Mouse (Mus musculus) heart, adult 2 months (tissue): ENCODE data around the gene Ttll10. TPM values are rescaled to one million over a fixed set of nuclear protein-coding genes. Genes with fewer than 3 reads are reported as not detected.

Source experiments
- DNase-seq, 2 experiments: peaks; one replicate each; pipeline ENCODE4 v3.0.0; 2021
- H3K27ac ChIP-seq: fragments of 200-600 bp; 2 replicates; pipeline ENCODE4 v1.8.1; 2022
- H3K27me3 ChIP-seq: fragments of 200-500 bp; 2 replicates; pipeline ENCODE4 v1.6.1; 2012; ENCODE audit warnings: mild to moderate bottlenecking, low read length, inconsistent platforms, mixed read lengths; ENCODE audit not compliant: control insufficient read depth, insufficient read depth
- H3K36me3 ChIP-seq: fragments of 200-500 bp; 2 replicates; pipeline ENCODE4 v1.6.1; 2012; ENCODE audit warnings: low read length, inconsistent platforms; ENCODE audit not compliant: control insufficient read depth, insufficient read depth
- H3K4me1 ChIP-seq: fragments of 200-500 bp; 2 replicates; pipeline ENCODE4 v1.6.1; 2011; ENCODE audit warnings: low read length; ENCODE audit not compliant: control insufficient read depth, insufficient read depth
- H3K4me3 ChIP-seq: fragments of 200-600 bp; 2 replicates; pipeline ENCODE4 v1.8.1; 2022
- H3K79me2 ChIP-seq: fragments of 200-500 bp; replicated peaks from 2 replicates; pipeline ENCODE4 v1.6.1; 2012; ENCODE audit warnings: mild to moderate bottlenecking, inconsistent platforms, low read length, moderate library complexity, mixed read lengths; ENCODE audit not compliant: control insufficient read depth, insufficient read depth
- H3K9ac ChIP-seq: fragments of 200-500 bp; 2 replicates; pipeline ENCODE4 v1.6.1; 2012; ENCODE audit warnings: low read depth, mild to moderate bottlenecking, control low read depth, inconsistent platforms, low read length, mixed read lengths
- CTCF ChIP-seq: fragments of 200-600 bp; IDR thresholded peaks from 2 replicates; pipeline ENCODE4 v1.8.1; 2022; ENCODE audit warnings: antibody characterized with exemption, mild to moderate bottlenecking, moderate library complexity
- EP300 ChIP-seq: fragments of 200-500 bp; IDR thresholded peaks from 2 replicates; pipeline ENCODE4 v1.6.1; 2011; ENCODE audit warnings: low read depth, low read length, control low read depth; ENCODE audit not compliant: insufficient read depth
- POLR2A ChIP-seq: fragments of 200-500 bp; IDR thresholded peaks from 2 replicates; pipeline ENCODE4 v1.6.1; 2011; ENCODE audit warnings: mild to moderate bottlenecking, low read depth, low read length, control low read depth; ENCODE audit not compliant: insufficient read depth
- WGBS: fragments of 180-500 bp; shearing (Covaris S2); methylation state at CpG from one replicate; pipeline ENCODE4 v1.1.7; 2018; 5-methylcytosine and 5-hydroxymethylcytosine counted together
- intact Hi-C: fragments of 180-260 bp; cut with DNase I; formaldehyde crosslinking; loops from one replicate; pipeline ENCODE4 v1.15.1; 2025
- polyA plus RNA-seq: library from polyadenylated mRNA; depleted of rRNA; stranded (reverse); fragments of >200 nt; gene quantifications from 2 replicates; pipeline ENCODE4 v1.2.3, GENCODE M21; 2012
- total RNA-seq, 2 experiments: library from RNA; stranded (reverse); gene quantifications; 2 replicates each; pipeline ENCODE4 v1.2.3; 2021

The Ttll10 gene
- total and polyA plus RNA-seq, 3 experiments, result 1.1 TPM; not detected in 2

- no peak for DNase-seq
- no peak overlapping the region for H3K9ac ChIP-seq
- H3K4me3 ChIP-seq, result no peak overlapping the region
- WGBS, result 74% methylated on average over 4 of the region's 4 CpGs
- H3K79me2 ChIP-seq, result no peaks in the 10 kb centered on the region
- no peak overlapping the region for H3K27ac ChIP-seq
- H3K27me3 ChIP-seq, result peaks cover 2% of the 10 kb centered on the region; the same call in 1 of the 2 replicates
- intact Hi-C loops, result loop anchor here (5.0 kb wide), 1 partner anchor 42 kb away; the partner anchor contains the start of genes B3galt6 and Sdf4
- H3K36me3 ChIP-seq, result no peaks in the 10 kb centered on the region
- H3K4me1 ChIP-seq, result peaks cover 14% of the 10 kb centered on the region
- TF ChIP-seq POLR2A, result no peak
- TF ChIP-seq EP300, result no peak
- TF ChIP-seq CTCF, result no peak
These were observed 24.9 kb downstream of the Ttll10 start for GRCm38 (mm10) chr4:156034301-156034700.

GRCm38 (mm10) chr4:156033476-156034119 lies 25.6 kb downstream of the Ttll10 start:
- no peak overlapping the region for H3K27ac ChIP-seq
- no peaks in the 10 kb centered on the region for H3K79me2 ChIP-seq

GRCm38 (mm10) chr4:156032856-156033255 lies 26.4 kb downstream of the Ttll10 start:
- intact Hi-C loops, result loop anchor here (2.0 to 5.0 kb wide), 2 partner anchors 41 to 74 kb away; partner anchors contain the start of genes B3galt6 and Sdf4
- H3K36me3 ChIP-seq, result no peaks in the 10 kb centered on the region
- H3K79me2 ChIP-seq, result no peaks in the 10 kb centered on the region
- no peak overlapping the region for H3K9ac ChIP-seq
- 74% methylated on average over 4 of the region's 4 CpGs for WGBS
- TF ChIP-seq CTCF (no peak), EP300 (no peak), POLR2A (no peak)
- H3K4me3 ChIP-seq, result no peak overlapping the region
- peaks cover 14% of the 10 kb centered on the region for H3K4me1 ChIP-seq
- peaks cover 2% of the 10 kb centered on the region; the same call in 1 of the 2 replicates for H3K27me3 ChIP-seq
- peak overlapping the region; percentile 82 for H3K27ac ChIP-seq
- DNase-seq, result no peak

More at GRCm38 (mm10) chr4:156033476-156034119, 25.6 kb downstream of the Ttll10 start:
- H3K9ac ChIP-seq, result no peak overlapping the region
- peak; percentile 42 to 57 for DNase-seq
- no peaks in the 10 kb centered on the region for H3K36me3 ChIP-seq
- TF ChIP-seq CTCF, result peak; percentile 79
- TF ChIP-seq POLR2A, result no peak
- TF ChIP-seq EP300, result 0 out of 2 replicates have a peak, but pooled peaks have one; percentile 17
- peaks cover 14% of the 10 kb centered on the region for H3K4me1 ChIP-seq
- WGBS, result 32% methylated on average over 6 of the region's 6 CpGs
- intact Hi-C loops, result loop anchor here (2.0 to 5.0 kb wide), 2 partner anchors 41 to 75 kb away; partner anchors contain the start of genes B3galt6 and Sdf4
- H3K4me3 ChIP-seq, result no peak overlapping the region
- H3K27me3 ChIP-seq, result peaks cover 2% of the 10 kb centered on the region; the same call in 1 of the 2 replicates

GRCm38 (mm10) chr4:156031593-156032391 lies 27.4 kb downstream of the Ttll10 start:
- intact Hi-C loops, result loop anchor here (2.0 to 5.0 kb wide), 2 partner anchors 39 to 73 kb away; partner anchors contain the start of genes B3galt6 and Sdf4
- TF ChIP-seq POLR2A, result peak; percentile 88
- no peak for TF ChIP-seq CTCF
- 0 out of 2 replicates have a peak, but pooled peaks have one; percentile 35 for TF ChIP-seq EP300
- WGBS, result under 1% methylated on average over 24 of the region's 24 CpGs
- H3K36me3 ChIP-seq, result no peaks in the 10 kb centered on the region
- peak overlapping the region; percentile 82 for H3K27ac ChIP-seq
- H3K4me3 ChIP-seq, result peak overlapping the region; percentile 72
- H3K79me2 ChIP-seq, result no peaks in the 10 kb centered on the region
- peaks cover 14% of the 10 kb centered on the region for H3K4me1 ChIP-seq
- H3K9ac ChIP-seq, result peak overlapping the region; percentile 71
- peak; percentile 84 to 87 for DNase-seq
- H3K27me3 ChIP-seq, result peaks cover 2% of the 10 kb centered on the region; the same call in 1 of the 2 replicates

GRCm38 (mm10) chr4:156031255-156031592 lies 28.0 kb downstream of the Ttll10 start:
- Histone ChIP-seq H3K9ac (peak overlapping the region; percentile 71), H3K4me3 (peak overlapping the region; percentile 72), H3K4me1 (peaks cover 17% of the 10 kb centered on the region), H3K79me2 (no peaks in the 10 kb centered on the region), H3K27ac (peak overlapping the region; percentile 82), H3K36me3 (no peaks in the 10 kb centered on the region), H3K27me3 (peaks cover 2% of the 10 kb centered on the region; the same call in 1 of the 2 replicates)
- intact Hi-C loops, result loop anchor here (5.0 kb wide), 1 partner anchor 39 kb away; the partner anchor contains the start of genes B3galt6 and Sdf4
- 6% methylated on average over 7 of the region's 7 CpGs for WGBS
- no peak for DNase-seq
- no peak for TF ChIP-seq EP300
- no peak for TF ChIP-seq CTCF
- TF ChIP-seq POLR2A, result no peak
